Mouse (Mus musculus) heart, adult 2 months (tissue): ENCODE data around the gene Cenpi.

Experiments
- CTCF ChIP-seq: fragments of 200-600 bp; IDR thresholded peaks from 2 replicates; pipeline ENCODE4 v1.8.1; 2022; ENCODE audit warnings: antibody characterized with exemption, mild to moderate bottlenecking, moderate library complexity
- EP300 ChIP-seq: fragments of 200-500 bp; IDR thresholded peaks from 2 replicates; pipeline ENCODE4 v1.6.1; 2011; ENCODE audit warnings: low read depth, low read length, control low read depth; ENCODE audit not compliant: insufficient read depth
- POLR2A ChIP-seq: fragments of 200-500 bp; IDR thresholded peaks from 2 replicates; pipeline ENCODE4 v1.6.1; 2011; ENCODE audit warnings: mild to moderate bottlenecking, low read depth, low read length, control low read depth; ENCODE audit not compliant: insufficient read depth

DNA sequence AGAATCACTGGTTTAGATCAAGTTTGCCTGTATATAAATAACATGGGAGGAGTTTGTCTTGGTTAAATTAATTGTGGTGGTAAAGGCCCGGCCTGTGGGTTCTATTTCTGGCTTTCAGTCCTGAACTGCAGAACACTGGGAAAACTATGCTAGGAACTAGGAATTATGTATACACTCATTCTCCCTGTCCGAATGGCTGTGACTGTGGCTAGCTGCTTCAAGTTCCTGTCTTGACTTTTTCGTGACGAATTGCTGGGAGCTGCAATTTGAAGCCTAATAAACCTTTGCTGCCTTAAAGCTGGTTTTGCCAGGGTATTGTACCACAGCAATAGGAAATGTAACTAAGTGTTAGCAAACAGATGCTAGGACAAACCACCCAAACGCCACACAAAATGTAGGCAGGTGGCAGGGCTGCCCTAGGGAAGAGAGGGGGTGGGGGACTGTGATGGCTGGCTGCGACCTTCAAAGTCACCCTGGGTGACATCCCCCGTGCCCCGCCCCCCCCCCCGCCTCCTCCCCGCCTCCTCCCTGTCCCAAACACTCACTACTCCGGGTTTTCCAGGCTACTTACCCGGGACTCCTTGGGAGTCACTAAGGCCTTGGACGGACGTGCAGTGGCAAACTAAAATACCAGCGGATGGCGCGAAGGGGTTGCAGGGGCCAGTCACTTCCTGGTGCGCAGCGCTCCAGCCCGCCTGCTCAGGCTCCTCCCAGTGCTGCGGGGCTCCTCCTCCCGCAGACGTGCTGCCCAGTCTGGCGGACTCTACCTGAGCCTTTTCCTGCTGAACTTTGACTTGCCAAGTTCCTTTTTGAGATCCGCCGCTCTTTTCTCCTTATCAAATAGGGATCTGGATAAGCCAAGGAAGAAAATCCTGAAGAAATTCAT, 31.4 kb upstream of the Cenpi start, which contains the start of gene Trmt2b:
- TF ChIP-seq EP300 (no peak), POLR2A (peak; percentile 12; the same call in 1 of the 2 replicates), CTCF (no peak)
